Mouse (Mus musculus) thymus, adult 2 months (tissue): Measurements from ENCODE around the gene Fam192a.

Source experiments
- CTCF ChIP-seq: fragments of 200-500 bp; IDR thresholded peaks from 2 replicates; pipeline ENCODE4 v1.5.1; 2012; ENCODE audit warnings: mild to moderate bottlenecking, control low read depth, low read length, moderate library complexity, borderline replicate concordance; ENCODE audit not compliant: control insufficient read depth, poor library complexity, insufficient read depth; ENCODE audit errors: extremely low read depth
- POLR2A ChIP-seq: fragments of 200-500 bp; IDR thresholded peaks from 2 replicates; pipeline ENCODE4 v1.6.1; 2012; ENCODE audit warnings: mild to moderate bottlenecking, low read length, control low read depth, moderate library complexity; ENCODE audit not compliant: control insufficient read depth, poor library complexity, insufficient read depth; ENCODE audit errors: extremely low read depth

DNA sequence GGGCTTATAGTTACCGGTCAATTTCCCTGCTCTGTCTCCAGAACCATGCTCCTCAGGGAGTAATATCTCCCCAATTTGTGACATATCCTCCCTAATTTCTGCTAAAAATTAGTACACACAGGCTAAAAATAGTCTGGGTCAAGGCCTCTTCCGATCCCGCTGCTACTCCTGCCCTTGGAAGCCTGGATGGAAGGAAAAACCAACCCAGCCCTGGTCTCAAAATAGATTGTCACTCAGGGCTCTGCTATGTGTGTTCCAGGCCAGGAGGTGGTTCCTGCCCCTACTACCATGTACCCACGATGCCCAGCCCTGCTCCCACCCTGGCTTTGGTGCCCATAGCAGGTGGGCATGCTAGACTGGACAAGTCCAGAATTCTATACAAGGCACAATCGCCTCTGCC, 51.8 kb downstream of the Fam192a start:
- no peak for TF ChIP-seq CTCF
- no peak for TF ChIP-seq POLR2A
